Mouse (Mus musculus): ENCODE measurements around the gene Brix1. TPM values are rescaled to one million over a fixed set of nuclear protein-coding genes. Genes with fewer than 3 reads are reported as not detected.
A peak's percentile ranks its signal among the peaks of the same experiment; 100 is the strongest.

The Brix1 gene
- polyA plus RNA-seq, 1 experiment: 3.1 TPM

- under 1% methylated on average over 18 of the region's 18 CpGs for WGBS
- no peak for DNase-seq
- Histone ChIP-seq H3K27me3 (replicated peaks; ENCODE audit: control insufficient read depth, insufficient read depth, low read length) (no peaks in the 10 kb centered on the region), H3K36me3 (ENCODE audit: control insufficient read depth, insufficient read depth, low read length) (no peaks in the 10 kb centered on the region; the same call in 1 of the 2 replicates), H3K4me1 (ENCODE audit: control insufficient read depth, insufficient read depth, low read length) (peaks cover 3% of the 10 kb centered on the region; the same call in 1 of the 2 replicates), H3K4me3 (ENCODE audit: insufficient read depth, low read depth, low read length) (peak overlapping the region; percentile 78), H3K27ac (ENCODE audit: insufficient read depth, low read depth, low read length) (no peak overlapping the region)
- no peak for TF ChIP-seq CTCF (conservative IDR thresholded peaks at IDR 0.05; ENCODE audit: insufficient read depth, insufficient read length, low read depth, low read length)
These were observed 655 bp upstream of the Brix1 start for GRCm38 (mm10) chr15:10486365-10486839.

- TF ChIP-seq CTCF (conservative IDR thresholded peaks at IDR 0.05; ENCODE audit: insufficient read depth, insufficient read length, low read depth, low read length) (no peak), POLR2A (IDR thresholded peaks at IDR 0.05; ENCODE audit: low read depth, low read length) (no peak)
- 14% methylated on average over 3 of the region's 3 CpGs for WGBS
- Histone ChIP-seq H3K27me3 (replicated peaks; ENCODE audit: control insufficient read depth, insufficient read depth, low read length) (no peaks in the 10 kb centered on the region), H3K4me1 (ENCODE audit: control insufficient read depth, insufficient read depth, low read length) (peaks cover 6% of the 10 kb centered on the region; the same call in 1 of the 2 replicates), H3K4me3 (ENCODE audit: insufficient read depth, low read depth, low read length) (no peak overlapping the region), H3K36me3 (ENCODE audit: control insufficient read depth, insufficient read depth, low read length) (peaks cover 3% of the 10 kb centered on the region), H3K27ac (ENCODE audit: insufficient read depth, low read depth, low read length) (peak overlapping the region; percentile 11)
- DNase-seq: no peak
These were observed 14.8 kb downstream of the Brix1 start for GRCm38 (mm10) chr15:10470941-10471340.

GRCm38 (mm10) chr15:10470151-10470831 is 15.5 kb downstream of the Brix1 start, which contains the start of gene Dnajc21:
Dnajc21 (minus strand) TSS chr15:10470516.
- H3K4me1 ChIP-seq (ENCODE audit: control insufficient read depth, insufficient read depth, low read length): peaks cover 6% of the 10 kb centered on the region; the same call in 1 of the 2 replicates
- TF ChIP-seq CTCF (conservative IDR thresholded peaks at IDR 0.05; ENCODE audit: insufficient read depth, insufficient read length, low read depth, low read length) (no peak), POLR2A (IDR thresholded peaks at IDR 0.05; ENCODE audit: low read depth, low read length) (no peak)
- H3K27ac ChIP-seq (ENCODE audit: insufficient read depth, low read depth, low read length): peak within 1 kb of the TSS; percentile 11
- peaks cover 3% of the 10 kb centered on the region for H3K36me3 ChIP-seq (ENCODE audit: control insufficient read depth, insufficient read depth, low read length)
- H3K4me3 ChIP-seq (ENCODE audit: insufficient read depth, low read depth, low read length): peak within 1 kb of the TSS; percentile 56
- peak; percentile 93 for DNase-seq
- no peaks in the 10 kb centered on the region for H3K27me3 ChIP-seq (replicated peaks; ENCODE audit: control insufficient read depth, insufficient read depth, low read length)
- WGBS: 4% methylated on average over 85 of the region's 87 CpGs

GRCm38 (mm10) chr15:10469641-10470150 is 16.1 kb downstream of the Brix1 start:
- Histone ChIP-seq H3K27ac (ENCODE audit: insufficient read depth, low read depth, low read length) (peak overlapping the region; percentile 4; the same call in 1 of the 2 replicates), H3K36me3 (ENCODE audit: control insufficient read depth, insufficient read depth, low read length) (no peaks in the 10 kb centered on the region), H3K4me3 (ENCODE audit: insufficient read depth, low read depth, low read length) (peak overlapping the region; percentile 56), H3K27me3 (replicated peaks; ENCODE audit: control insufficient read depth, insufficient read depth, low read length) (no peaks in the 10 kb centered on the region), H3K4me1 (ENCODE audit: control insufficient read depth, insufficient read depth, low read length) (peaks cover 6% of the 10 kb centered on the region; the same call in 1 of the 2 replicates)
- under 1% methylated on average over 40 of the region's 40 CpGs for WGBS
- no peak for DNase-seq
- TF ChIP-seq POLR2A (IDR thresholded peaks at IDR 0.05; ENCODE audit: low read depth, low read length): no peak
- no peak for TF ChIP-seq CTCF (conservative IDR thresholded peaks at IDR 0.05; ENCODE audit: insufficient read depth, insufficient read length, low read depth, low read length)

GRCm38 (mm10) chr15:10468761-10469160 is 17.0 kb downstream of the Brix1 start:
- H3K4me1 ChIP-seq (ENCODE audit: control insufficient read depth, insufficient read depth, low read length): peaks cover 6% of the 10 kb centered on the region; the same call in 1 of the 2 replicates
- H3K36me3 ChIP-seq (ENCODE audit: control insufficient read depth, insufficient read depth, low read length): no peaks in the 10 kb centered on the region
- no peaks in the 10 kb centered on the region for H3K27me3 ChIP-seq (replicated peaks; ENCODE audit: control insufficient read depth, insufficient read depth, low read length)
- H3K4me3 ChIP-seq (ENCODE audit: insufficient read depth, low read depth, low read length): no peak overlapping the region
- TF ChIP-seq CTCF (conservative IDR thresholded peaks at IDR 0.05; ENCODE audit: insufficient read depth, insufficient read length, low read depth, low read length): no peak
- TF ChIP-seq POLR2A (IDR thresholded peaks at IDR 0.05; ENCODE audit: low read depth, low read length): no peak
- no peak overlapping the region for H3K27ac ChIP-seq (ENCODE audit: insufficient read depth, low read depth, low read length)
- no peak for DNase-seq
- 83% methylated on average over 3 of the region's 3 CpGs for WGBS

GRCm38 (mm10) chr15:10464678-10465077 is 21.1 kb downstream of the Brix1 start:
- peaks cover 1% of the 10 kb centered on the region for H3K36me3 ChIP-seq (ENCODE audit: control insufficient read depth, insufficient read depth, low read length)
- no peak for DNase-seq
- peaks cover 6% of the 10 kb centered on the region; the same call in 1 of the 2 replicates for H3K4me1 ChIP-seq (ENCODE audit: control insufficient read depth, insufficient read depth, low read length)
- no peak overlapping the region for H3K4me3 ChIP-seq (ENCODE audit: insufficient read depth, low read depth, low read length)
- WGBS: 93% methylated on average over 3 of the region's 3 CpGs
- H3K27me3 ChIP-seq (replicated peaks; ENCODE audit: control insufficient read depth, insufficient read depth, low read length): no peaks in the 10 kb centered on the region
- no peak for TF ChIP-seq CTCF (conservative IDR thresholded peaks at IDR 0.05; ENCODE audit: insufficient read depth, insufficient read length, low read depth, low read length)
- H3K27ac ChIP-seq (ENCODE audit: insufficient read depth, low read depth, low read length): no peak overlapping the region

- DNase-seq: no peak
- Histone ChIP-seq H3K4me1 (ENCODE audit: control insufficient read depth, insufficient read depth, low read length) (peaks cover 6% of the 10 kb centered on the region; the same call in 1 of the 2 replicates), H3K36me3 (ENCODE audit: control insufficient read depth, insufficient read depth, low read length) (peaks cover 1% of the 10 kb centered on the region), H3K27ac (ENCODE audit: insufficient read depth, low read depth, low read length) (no peak overlapping the region), H3K27me3 (replicated peaks; ENCODE audit: control insufficient read depth, insufficient read depth, low read length) (no peaks in the 10 kb centered on the region), H3K4me3 (ENCODE audit: insufficient read depth, low read depth, low read length) (no peak overlapping the region)
- WGBS: 85% methylated on average over 5 of the region's 5 CpGs
- TF ChIP-seq POLR2A (IDR thresholded peaks at IDR 0.05; ENCODE audit: low read depth, low read length): no peak
- TF ChIP-seq CTCF (conservative IDR thresholded peaks at IDR 0.05; ENCODE audit: insufficient read depth, insufficient read length, low read depth, low read length): no peak
These were observed 22.2 kb downstream of the Brix1 start for GRCm38 (mm10) chr15:10463555-10463954.
